Mouse (Mus musculus) mouse embryonic stem cell (cell line): Measurements from ENCODE around the gene Atp1a1.

Experiments
- in situ Hi-C, 2 experiments: fragments of 300-500 bp; cut with MboI; formaldehyde crosslinking; loops; 1 replicate in 1 of 2; 3 replicates in 1 of 2; pipeline ENCODE4 v1.14.3; 2019 to 2020; ENCODE audit warnings: low sequenced_read_pairs in 2 of 2, low pct_unique_long_range_greater_than_20kb in 1 of 2, mixed read lengths in 1 of 2; ENCODE audit not compliant: unreplicated experiment in 1 of 2

The Atp1a1 gene

GRCm38 (mm10) chr3:101604550-101605223 is at the start of gene Atp1a1:
Gene Atp1a1, minus strand, starts transcription at chr3:101604684.
- in situ Hi-C loops = no loop called here

- in situ Hi-C loops = no loop called here
These were observed 49.0 kb upstream of the Atp1a1 start for GRCm38 (mm10) chr3:101653446-101653845.

- in situ Hi-C loops = no loop called here
These were observed 48.5 kb upstream of the Atp1a1 start for GRCm38 (mm10) chr3:101652967-101653366.

GRCm38 (mm10) chr3:101650328-101650727 is 45.8 kb upstream of the Atp1a1 start:
- in situ Hi-C loops = no loop called here

- in situ Hi-C loops = no loop called here
These were observed 44.8 kb upstream of the Atp1a1 start for GRCm38 (mm10) chr3:101649271-101649670.

GRCm38 (mm10) chr3:101648096-101648793 is 43.8 kb upstream of the Atp1a1 start:
- in situ Hi-C loops = no loop called here

GRCm38 (mm10) chr3:101646806-101647205 is 42.3 kb upstream of the Atp1a1 start:
- in situ Hi-C loops = no loop called here

GRCm38 (mm10) chr3:101645569-101646106 is 41.2 kb upstream of the Atp1a1 start:
- in situ Hi-C loops = no loop called here

GRCm38 (mm10) chr3:101644062-101644802 is 39.7 kb upstream of the Atp1a1 start:
- in situ Hi-C loops = no loop called here

- in situ Hi-C loops = no loop called here
These were observed 38.8 kb upstream of the Atp1a1 start for GRCm38 (mm10) chr3:101643264-101643663.

- in situ Hi-C loops = no loop called here
These were observed 33.7 kb upstream of the Atp1a1 start for GRCm38 (mm10) chr3:101638223-101638622.

GRCm38 (mm10) chr3:101636510-101636909 is 32.0 kb upstream of the Atp1a1 start:
- in situ Hi-C loops = no loop called here

- in situ Hi-C loops = no loop called here
These were observed 31.6 kb upstream of the Atp1a1 start for GRCm38 (mm10) chr3:101636086-101636485.

- in situ Hi-C loops = no loop called here
These were observed 29.8 kb upstream of the Atp1a1 start for GRCm38 (mm10) chr3:101634141-101634900.

- in situ Hi-C loops = no loop called here
These were observed 23.8 kb upstream of the Atp1a1 start for GRCm38 (mm10) chr3:101628255-101628654.

- in situ Hi-C loops = no loop called here
These were observed 19.8 kb upstream of the Atp1a1 start for GRCm38 (mm10) chr3:101624287-101624686.

- in situ Hi-C loops = no loop called here
These were observed 14.5 kb upstream of the Atp1a1 start for GRCm38 (mm10) chr3:101619017-101619416.

GRCm38 (mm10) chr3:101618505-101618904 is 14.0 kb upstream of the Atp1a1 start:
- in situ Hi-C loops = no loop called here
